Comparison of ENCODE assay signal across 19 mouse cellular contexts in the genomic region with DNA sequence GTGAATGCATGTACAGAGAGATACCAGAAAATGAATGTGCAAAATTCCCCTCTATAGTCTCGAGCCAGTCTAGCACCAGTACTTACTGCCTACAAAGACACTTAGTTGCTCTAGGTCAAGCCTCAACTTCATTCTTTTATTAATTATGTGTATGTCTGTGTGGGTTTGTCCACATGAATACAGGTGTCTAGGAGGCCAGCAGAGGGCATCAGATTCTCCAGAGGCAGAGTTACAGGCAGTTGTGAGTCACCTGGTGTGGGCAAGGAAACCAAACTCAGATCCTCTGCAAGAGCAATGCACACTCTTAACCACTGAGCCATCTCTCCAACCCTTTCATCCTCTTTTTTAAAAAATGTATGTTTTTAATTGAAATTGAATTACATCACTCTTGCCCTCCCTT.
"Had no signal": no experiment of that assay in that cellular context is flagged by ENCODE, and none has a peak within 500 bp of the region (broad histone marks: within the 10 kb centered on the region; RNA-seq: fewer than 3 reads in every experiment).

No protein-coding gene starts in this region.

- ATAC-seq: liver, embryonic 12.5 days had no signal

- H3K4me1 ChIP-seq: limb, embryonic 10.5 days; limb, embryonic 13.5 days; liver, embryonic 12.5 days; liver, embryonic 15.5 days; neural tube, embryonic 12.5 days; neural tube, embryonic 15.5 days had no signal

- H3K36me3 ChIP-seq: limb, embryonic 10.5 days; limb, embryonic 13.5 days; liver, embryonic 12.5 days; liver, embryonic 15.5 days; neural tube, embryonic 12.5 days; neural tube, embryonic 15.5 days had no signal

- H3K9ac ChIP-seq: limb, embryonic 13.5 days; liver, embryonic 12.5 days; liver, embryonic 15.5 days; neural tube, embryonic 12.5 days; neural tube, embryonic 15.5 days had no signal

- H3K27me3 ChIP-seq: limb, embryonic 13.5 days; liver, embryonic 12.5 days; liver, embryonic 15.5 days; neural tube, embryonic 12.5 days; neural tube, embryonic 15.5 days had no signal

- H3K4me3 ChIP-seq: limb, embryonic 10.5 days; limb, embryonic 13.5 days; liver, embryonic 12.5 days; liver, embryonic 15.5 days; neural tube, embryonic 12.5 days; neural tube, embryonic 15.5 days had no signal

- H3K27ac ChIP-seq: kidney, postnatal 0 days; limb, embryonic 10.5 days; limb, embryonic 13.5 days; liver, embryonic 12.5 days; liver, embryonic 15.5 days; neural tube, embryonic 12.5 days; neural tube, embryonic 15.5 days had no signal

- H3K9me3 ChIP-seq: limb, embryonic 10.5 days; limb, embryonic 13.5 days; liver, embryonic 12.5 days; liver, embryonic 15.5 days; neural tube, embryonic 12.5 days; neural tube, embryonic 15.5 days had no signal

- DNase-seq: kidney, adult 18-20 months; kidney, adult 9 months; kidney, postnatal 25 days; liver; lung, adult 2 months; lung, postnatal 14 days; lung, postnatal 4 days; midbrain, embryonic 14.5 days; thymus, adult 2 months; thymus, postnatal 14 days; thymus, postnatal 4 days had no signal

- H3K4me2 ChIP-seq: limb, embryonic 13.5 days; liver, embryonic 12.5 days; liver, embryonic 15.5 days; midbrain, embryonic 11.5 days; neural tube, embryonic 12.5 days; neural tube, embryonic 15.5 days had no signal
